Mouse (Mus musculus): ENCODE results near the gene Anapc4.

Anapc4 gene

DNA sequence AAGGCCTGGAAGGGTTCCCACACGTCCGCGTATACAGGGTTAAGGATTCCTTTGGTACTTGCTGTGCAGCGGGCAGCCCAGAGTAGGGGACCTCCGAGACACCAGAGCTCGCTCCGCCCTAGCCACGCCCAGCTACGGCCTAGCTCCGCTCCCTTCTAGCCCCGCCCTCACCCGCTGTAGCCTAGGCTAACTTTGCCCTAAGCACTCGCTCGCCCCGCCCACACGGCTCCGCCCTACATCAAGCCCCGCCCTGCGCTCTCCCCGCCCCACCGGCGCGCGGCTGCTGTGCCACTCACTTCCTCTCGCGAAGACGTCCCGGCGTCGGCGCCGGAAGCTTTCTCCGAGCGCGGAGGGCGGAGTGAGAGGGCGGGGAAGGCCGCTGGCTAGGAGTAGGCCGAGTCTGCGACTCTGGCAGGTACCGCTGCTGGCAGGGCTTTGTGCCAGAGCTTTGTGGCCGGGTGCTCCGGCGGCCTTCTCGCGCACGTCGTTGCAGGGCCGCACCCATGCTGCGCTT, at the start of gene Anapc4:
Anapc4 (plus strand) TSS at position 252 of the 514 bp plus-strand sequence.
- DNase-seq (ENCODE audit: low spot score), result peak; percentile 95

DNA sequence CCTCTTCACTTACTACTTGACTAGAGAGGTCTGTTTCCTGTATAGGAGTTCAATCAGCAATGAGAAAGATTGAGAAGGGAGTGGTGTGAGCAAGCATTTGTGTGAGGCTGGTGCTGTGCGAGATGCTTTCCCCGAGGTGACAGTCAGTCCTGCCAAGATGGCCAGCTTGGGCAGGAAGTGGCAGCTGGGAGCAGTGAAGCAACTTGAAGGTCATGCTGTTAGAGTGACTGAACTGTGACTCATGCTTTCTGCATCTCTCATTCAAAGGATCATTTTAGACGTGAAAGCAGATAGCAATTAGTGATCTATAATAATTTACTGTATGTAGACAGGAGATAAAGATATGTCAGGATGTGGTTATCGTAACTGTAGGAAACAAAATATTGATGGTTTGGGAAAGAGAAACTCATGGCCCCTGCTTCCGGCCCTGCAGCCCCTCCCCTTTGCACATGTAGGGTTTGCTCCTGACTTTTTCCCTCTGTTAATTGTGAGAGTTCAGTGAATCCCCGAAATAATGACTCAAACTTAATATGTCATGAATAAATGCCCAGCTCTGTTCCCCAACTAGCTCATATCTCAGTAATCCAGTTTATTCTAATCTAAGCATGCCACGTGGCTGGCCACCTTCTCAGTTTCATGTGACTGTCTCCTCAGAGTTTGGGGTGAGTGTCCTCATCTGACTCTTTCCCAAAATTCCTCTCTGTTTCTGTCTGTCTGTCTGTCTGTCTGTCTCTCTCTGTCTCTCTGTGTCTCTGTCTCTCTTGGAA, 47.1 kb upstream of the Anapc4 start:
- no peak for DNase-seq (ENCODE audit: low spot score)

DNA sequence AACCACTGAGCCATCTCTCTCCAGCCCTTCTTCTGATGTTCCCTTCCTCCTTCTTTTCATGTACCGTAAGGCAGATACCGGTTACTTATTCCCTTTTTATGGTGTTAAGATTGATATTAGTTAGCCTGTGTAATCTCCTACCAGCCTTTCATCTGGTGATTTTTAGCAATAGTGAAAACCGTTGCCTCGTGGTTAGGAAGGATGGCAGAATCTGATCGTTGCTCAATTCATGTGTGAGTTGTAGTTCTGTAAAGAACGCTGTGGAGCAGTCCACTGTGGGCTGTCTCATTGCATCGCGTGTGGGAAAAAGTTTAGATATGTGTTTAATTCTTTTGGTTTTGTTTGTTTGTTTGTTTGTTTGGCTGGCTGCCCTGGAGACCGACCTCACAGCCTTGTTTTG, 40.6 kb upstream of the Anapc4 start:
- DNase-seq (ENCODE audit: low spot score), result no peak

DNA sequence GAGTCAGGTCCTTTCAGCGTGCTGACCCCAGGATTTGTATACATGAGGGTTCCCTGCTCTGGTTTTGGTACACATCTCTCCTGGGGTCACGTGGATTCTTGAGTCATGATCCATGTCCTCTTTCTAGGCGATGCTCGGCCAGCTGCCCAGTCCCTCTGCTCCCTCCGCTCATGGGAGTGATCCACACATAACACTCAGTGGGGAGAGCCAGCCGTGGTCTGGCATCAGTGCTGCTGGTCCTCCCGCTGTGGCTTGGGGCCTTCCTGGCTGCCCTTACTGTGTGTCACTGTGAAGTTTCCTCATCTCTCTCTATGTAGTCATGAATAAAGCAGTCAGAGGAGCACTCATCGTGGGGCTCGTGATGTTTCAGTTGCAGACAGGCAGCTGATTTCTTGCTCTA, 39.7 kb upstream of the Anapc4 start:
- no peak for DNase-seq (ENCODE audit: low spot score)

DNA sequence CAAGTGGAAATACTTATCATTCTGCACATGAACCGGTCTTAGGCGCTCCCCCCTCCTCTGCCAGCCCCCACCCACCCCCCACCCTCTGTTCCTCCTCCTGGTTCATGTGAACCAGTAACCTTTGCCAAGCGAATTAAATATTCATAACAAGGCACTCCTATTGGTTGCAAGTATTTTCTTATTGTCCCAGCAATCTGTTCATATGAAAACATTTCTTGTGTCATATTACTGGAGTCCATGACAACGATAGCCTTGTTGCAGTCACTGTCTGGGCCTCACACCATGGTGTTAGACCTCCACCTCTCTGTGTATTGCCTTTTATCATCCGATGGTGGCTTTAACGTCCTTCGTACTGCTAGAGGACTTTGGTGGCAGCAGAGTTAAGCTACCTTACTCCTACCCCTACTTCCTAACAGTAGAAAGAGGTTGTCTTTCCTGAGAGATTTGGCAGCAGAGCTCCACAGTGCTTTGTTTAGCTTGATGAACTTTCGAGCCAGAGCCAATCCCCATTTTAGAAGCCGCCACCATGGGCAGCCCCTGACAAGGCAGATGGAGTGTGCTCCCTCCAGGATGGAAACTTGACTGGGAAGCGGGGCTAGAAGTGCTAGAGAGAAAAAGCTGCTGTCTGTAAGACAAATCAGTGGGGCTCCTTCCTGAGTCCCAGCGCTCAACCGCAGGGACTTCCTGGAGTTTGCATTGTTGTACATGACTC, 34.4 kb upstream of the Anapc4 start:
- DNase-seq (ENCODE audit: low spot score), result no peak

DNA sequence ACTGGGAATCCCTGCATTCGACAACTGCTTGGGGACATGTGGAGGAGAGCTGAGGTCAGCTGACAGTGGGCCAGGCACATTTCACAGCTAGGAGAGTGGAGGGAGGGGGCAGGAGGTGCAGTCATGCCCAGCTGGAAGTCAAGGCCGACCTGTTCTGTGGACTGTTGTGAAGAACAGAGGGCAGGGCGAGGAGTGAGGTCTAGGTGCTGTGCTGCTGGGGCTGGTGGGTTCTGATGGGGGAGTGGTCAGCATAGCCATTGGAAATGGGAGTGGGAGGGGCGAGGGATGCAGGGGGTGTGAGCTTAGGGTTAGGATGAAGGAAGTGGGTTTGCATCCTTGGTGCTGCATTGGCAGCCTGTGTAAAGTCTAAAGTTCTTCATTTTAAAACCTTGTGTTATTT, 28.0 kb upstream of the Anapc4 start:
- DNase-seq (ENCODE audit: low spot score), result no peak

DNA sequence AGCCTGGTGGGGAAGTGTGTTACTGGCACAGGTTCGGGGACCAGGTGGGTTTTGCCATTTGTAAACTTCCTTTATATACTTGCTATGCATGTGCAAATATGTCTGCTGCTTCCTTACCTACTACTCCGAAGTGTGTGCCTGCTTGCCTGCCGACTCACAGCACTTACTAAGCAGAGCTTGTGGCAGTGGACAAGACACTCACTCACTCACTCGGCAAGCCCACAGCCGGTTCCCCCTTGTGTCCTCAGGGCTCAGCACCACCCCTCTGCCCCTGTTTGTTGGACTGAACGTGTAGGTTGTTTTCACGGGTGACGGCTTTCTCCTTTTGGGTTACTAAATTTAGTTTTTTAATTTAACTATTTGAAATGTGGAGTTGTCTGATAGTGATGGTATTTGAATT, 27.5 kb upstream of the Anapc4 start:
- DNase-seq (ENCODE audit: low spot score), result no peak

DNA sequence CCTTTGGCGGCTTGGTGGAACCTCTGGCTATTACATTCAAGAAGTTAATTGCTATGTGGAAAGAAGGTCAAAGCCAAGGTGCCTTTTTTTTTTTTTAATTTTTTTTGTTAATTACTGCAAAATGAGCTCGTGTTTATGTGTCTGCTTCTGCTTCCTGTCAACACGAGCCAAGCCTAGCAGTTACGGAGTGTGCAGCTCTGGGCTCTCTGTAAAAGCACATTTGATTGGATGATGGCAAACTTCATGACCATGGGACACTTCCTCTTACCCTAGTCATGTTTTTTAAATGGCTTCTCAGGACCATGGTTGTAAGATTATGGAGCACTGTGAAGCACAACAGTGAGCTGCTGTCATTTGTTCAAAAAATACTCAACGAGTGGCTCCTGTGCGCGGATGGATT, 26.8 kb upstream of the Anapc4 start:
- DNase-seq (ENCODE audit: low spot score), result no peak

DNA sequence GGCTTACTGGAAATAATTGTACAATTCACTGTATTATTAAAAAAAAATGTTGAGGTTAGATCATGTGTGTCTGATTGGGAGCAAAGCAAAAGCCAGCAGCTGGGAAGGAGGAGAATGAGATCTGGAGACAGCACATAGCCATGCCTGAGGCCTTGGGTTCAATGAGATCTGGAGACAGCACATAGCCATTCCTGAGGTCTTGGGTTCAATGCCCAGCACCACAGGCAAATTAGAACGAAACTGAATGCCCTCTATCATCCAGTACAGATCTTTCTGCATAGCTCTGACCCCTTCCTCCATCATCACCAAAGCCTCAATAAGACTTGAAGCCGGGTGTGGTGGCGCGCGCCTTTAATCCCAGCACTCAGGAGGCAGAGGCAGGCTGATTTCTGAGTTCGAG, 23.4 kb upstream of the Anapc4 start:
- DNase-seq (ENCODE audit: low spot score), result no peak

DNA sequence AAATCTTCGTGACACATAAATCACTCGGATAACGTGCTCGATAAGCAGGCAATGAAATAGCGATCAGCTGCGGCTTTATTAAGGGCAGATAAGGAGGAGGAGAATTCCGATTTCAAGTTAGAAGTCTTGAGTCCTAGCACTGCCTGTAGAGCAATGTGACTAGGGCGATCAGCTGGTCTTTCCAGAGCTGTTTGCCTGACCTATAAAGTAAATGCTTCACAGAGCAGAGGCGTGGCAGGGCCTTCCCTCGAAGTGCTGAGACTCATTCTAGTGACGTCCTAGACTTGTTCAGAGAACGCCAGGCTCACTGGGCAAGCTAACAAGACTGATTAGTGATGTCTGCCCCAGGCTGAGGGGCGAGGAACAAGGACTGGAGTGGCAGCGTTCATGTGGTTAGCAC, 22.8 kb upstream of the Anapc4 start:
- DNase-seq (ENCODE audit: low spot score), result no peak

DNA sequence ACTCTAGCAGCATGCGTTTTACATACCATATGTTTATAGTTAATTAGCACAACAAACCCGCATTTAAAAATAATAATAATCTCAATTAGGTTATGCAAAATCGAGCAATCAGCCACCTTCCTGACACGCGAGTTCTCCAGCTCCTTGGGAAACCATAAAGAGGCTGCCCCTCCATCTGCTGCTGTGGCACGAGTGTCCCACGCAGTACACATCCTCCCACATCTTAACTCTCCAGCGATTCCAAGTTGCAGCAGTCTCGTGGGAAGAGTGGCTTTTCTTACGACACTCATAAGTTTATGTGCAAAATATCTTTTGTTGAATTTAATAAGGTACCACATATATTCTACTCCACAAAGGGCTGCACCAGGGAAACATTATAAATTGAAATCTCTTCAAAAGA, 21.4 kb upstream of the Anapc4 start:
- DNase-seq (ENCODE audit: low spot score), result no peak

DNA sequence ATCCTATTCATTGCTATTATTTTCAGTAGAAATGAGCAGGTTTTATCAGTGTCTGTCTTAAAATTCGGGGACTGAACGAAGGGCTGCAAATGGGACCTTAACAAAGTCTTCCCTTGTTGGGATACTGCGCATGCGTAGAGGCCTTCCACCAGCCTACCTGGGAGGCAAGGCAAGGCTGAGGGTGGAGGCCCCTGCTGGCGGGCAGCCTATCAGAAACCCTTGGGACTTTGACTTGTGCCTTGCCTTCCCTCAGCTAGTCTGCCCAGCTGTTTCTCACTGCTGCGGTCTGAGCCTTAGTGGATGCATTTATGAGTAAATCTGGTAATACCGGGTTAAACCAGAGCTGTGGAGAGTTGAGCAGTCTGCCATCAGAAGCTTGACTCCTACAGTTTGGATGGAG, 20.5 kb upstream of the Anapc4 start:
- DNase-seq (ENCODE audit: low spot score), result no peak

DNA sequence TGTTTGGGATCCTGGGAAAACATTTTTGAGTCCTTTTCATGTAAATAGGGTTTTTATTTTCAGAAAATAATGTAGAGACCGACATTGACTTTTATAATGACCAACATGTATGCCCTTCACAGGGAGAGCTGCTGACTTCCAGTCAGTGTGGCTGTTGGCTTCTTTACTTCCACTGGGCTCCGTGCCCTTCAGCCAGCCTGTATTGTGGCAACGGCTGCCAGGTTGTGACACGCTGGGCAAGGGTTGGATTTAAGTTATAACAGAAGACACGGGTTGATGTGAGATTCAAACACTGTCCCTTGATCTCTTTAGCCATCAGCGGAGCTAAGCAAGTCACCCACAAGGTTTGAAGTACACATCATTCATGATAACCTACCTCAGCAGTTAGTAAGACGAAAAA, 15.1 kb upstream of the Anapc4 start:
- DNase-seq (ENCODE audit: low spot score), result no peak

DNA sequence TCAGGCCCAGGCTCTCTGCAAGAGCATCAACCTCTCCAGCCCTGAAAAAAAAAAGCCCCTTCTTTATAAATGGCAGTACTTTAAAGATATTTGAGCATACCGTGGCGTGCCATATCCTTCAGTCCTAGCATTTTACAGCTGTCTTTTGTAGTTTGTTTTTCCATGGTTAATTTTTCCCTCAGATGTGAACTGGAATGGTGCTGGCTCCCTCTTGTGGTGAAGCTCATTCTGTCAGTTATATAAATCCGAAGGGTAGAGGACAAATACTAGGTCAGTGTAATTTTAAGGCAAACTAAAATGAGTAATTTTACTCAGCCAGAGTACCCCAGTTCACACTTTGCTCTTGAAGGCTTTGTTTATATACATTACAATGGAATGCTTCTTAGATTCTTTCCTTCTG, 12.1 kb upstream of the Anapc4 start:
- no peak for DNase-seq (ENCODE audit: low spot score)

DNA sequence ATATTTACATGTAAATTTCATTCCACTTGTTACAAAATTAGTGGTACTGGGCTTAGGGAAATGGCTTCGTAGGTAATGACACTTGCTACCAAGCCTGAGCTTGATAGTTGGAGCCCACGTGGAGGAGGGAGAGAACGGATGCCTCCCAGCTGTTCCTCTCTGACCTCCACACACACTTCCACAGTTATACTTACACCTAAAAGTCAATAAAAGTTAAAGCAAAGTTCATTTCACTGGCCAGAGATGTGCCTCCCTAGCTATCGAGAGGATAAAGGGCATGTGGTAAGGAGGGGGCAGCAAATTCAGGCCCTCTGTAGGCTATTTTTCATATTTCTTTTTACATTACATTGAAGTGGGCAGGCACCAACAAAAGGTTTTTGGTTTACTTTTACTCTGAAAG, 5.9 kb upstream of the Anapc4 start:
- DNase-seq (ENCODE audit: low spot score), result no peak

DNA sequence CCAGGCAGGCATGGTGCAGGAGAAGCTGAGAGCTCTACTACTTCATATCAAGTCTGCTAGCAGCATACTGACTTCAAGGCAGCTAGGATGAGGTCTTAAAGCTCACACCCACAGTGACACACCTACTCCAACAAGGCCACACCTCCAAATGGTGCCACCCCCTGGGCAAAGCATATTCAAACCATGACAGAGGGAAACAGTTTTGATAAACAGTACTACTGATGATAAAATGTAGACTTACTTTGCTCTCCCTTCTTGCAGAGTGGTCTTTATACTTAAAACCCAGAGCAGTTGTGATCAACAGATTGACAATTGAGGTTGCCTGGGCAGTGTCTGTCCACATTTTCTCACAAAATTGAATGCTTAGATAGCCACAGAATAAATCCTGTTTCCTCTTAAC, 807 bp upstream of the Anapc4 start:
- DNase-seq (ENCODE audit: low spot score), result no peak

DNA sequence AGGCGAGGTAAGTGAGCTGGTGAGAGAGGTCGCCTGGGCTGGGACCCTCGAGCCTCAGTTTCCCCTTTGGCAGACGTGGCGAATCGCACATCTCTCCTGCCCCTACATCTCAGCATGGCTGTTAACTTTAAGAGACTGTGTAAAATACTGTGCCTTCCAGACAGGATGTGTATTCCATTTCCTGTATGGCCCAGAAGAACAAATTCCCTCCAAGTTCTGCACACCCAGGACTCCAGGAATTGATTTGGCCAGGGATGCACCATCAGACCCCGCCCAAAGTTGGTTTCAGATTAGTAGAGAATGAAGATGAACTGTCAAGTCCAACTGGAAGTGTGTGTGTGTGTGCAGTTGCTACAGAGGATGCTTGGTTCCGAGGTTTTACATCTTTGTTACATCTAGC, 574 bp downstream of the Anapc4 start:
- DNase-seq (ENCODE audit: low spot score), result no peak

DNA sequence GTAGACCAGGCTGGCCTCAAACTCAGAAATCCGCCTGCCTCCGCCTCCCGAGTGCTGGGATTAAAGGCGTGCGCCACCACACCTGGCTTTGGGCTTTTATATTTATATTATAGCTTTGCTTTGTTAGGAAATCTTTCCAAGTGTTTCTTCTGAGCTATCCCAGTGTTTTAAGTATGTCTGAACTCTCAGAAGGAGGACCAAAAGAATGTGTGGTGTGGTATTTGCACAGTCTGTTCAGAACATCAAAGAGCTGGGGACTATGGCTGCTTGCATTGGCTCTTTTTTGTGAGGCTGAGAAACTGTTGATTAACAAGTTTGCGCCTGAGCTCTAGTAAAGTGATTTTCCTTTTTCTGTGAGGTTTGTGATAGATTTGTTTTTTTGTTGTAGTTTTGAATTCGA, 10.5 kb downstream of the Anapc4 start:
- no peak for DNase-seq (ENCODE audit: low spot score)

DNA sequence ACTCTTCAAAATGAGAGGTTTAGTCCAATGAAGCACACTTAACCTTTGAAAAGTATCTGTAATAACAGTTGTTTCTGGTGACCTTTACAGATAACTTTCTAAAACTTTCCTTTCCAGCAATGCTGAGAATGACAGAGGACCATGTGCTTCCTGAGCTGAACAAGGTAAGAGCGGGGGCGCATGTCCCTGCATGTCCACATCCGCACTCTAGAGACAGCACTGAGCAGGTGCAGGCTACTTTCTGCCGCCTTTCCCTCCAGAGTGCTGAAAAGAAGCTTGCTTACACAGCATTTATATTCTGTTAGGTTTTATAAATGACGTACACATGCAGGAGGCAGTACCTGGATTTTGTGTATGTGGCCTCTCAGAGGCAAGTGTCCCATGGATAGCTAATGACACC, 21.9 kb downstream of the Anapc4 start:
- DNase-seq (ENCODE audit: low spot score), result no peak

DNA sequence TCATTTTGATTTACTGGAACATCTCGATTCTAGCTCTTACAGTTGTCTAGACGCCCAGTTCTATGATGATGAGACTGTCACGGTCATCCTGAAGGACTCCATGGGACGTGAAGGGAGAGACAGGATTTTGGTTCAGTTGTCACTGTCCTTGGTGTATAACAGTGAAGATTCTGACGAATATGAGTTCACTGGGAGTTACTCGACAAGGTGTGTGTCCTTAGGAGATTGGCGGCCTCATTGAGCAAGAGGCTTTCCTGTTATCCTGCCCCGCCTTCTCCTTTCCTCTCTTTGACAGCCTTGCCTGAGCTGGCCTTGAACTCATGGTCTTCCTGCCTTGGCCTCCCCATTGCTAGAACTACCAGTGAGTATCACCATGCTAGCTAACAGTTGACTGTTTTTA, 30.6 kb downstream of the Anapc4 start:
- DNase-seq (ENCODE audit: low spot score), result no peak

DNA sequence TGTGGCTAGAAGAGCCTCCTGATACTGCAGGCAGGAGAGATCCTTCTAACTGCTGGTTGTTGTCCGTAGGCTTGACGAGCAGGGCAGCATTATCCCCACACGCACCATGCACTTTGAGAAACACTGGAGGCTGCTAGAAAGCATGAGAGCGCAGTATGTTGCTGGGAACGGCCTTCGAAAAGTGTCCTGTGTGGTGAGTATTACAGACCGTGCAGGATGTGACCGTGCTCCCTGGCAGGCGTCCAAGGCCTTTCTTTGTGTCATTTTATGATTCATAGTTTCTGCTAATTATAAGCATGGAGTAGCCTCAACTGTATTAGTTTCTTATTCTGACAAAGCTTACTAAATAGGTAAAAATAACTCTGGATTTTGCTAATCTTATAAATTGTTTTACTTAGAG, 32.0 kb downstream of the Anapc4 start:
- DNase-seq (ENCODE audit: low spot score), result no peak

DNA sequence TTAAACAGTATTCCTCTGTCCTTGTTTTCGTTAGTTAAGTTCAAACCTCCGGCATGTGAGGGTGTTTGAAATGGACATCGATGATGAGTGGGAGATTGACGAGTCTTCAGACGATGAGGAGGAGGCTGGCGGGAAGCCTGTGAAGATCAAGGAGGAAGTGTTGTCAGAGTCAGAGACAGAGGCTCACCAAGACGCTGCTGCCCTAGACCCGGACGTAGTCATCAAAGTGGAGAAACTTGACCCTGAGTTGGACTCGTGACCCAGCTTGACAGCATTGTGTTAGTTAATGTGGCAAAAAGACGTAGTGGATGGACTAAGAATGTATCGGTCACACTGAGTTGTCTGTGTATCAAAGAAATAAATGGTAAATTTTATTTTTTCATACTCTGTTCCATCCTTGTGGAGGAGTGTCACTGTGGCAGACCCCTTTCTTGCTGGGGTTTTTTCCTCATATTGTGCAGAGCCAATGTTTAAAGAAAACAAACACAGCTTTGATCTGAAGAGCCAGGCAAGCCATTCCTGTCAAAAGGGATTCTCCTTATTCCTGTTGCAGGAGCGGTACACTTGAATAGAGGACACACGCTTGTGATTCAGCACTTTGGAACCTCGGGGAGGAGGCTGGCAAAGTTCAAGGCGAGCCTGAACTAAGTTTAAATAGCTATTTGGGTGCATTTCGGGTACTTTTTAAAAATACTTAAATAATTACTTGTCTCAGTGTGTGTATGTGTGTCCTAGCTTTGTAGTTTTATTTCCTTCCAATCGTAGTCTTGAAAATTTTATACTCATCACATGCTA, 32.7 kb downstream of the Anapc4 start:
- no peak for DNase-seq (ENCODE audit: low spot score)

Data from ovary, postnatal 10 days (tissue).